Mouse (Mus musculus) hindbrain, embryonic 16.5 days (tissue): ENCODE measurements around the gene Zbtb17. TPM values are rescaled to one million over a fixed set of nuclear protein-coding genes. Genes with fewer than 3 reads are reported as not detected.

ENCODE experiments used
- ATAC-seq: fragments of 200-750 bp; cut with Nextera tagmentation; 2 replicates; pipeline ENCODE4 v1.8.0; 2017; ENCODE audit warnings: moderate TSS enrichment, moderate library complexity
- H3K27ac ChIP-seq: fragments of 300-500 bp; sonication (generic); 2 replicates; pipeline ENCODE4 v1.5.1; 2014; ENCODE audit warnings: low read depth, mild to moderate bottlenecking, control low read depth, low read length, moderate library complexity
- H3K27me3 ChIP-seq: fragments of 300-500 bp; sonication (generic); replicated peaks from 2 replicates; pipeline ENCODE4 v1.6.1; 2014; ENCODE audit warnings: low read length; ENCODE audit not compliant: control insufficient read depth, insufficient read depth
- H3K36me3 ChIP-seq: fragments of 300-500 bp; sonication (generic); 2 replicates; pipeline ENCODE4 v1.6.1; 2014; ENCODE audit warnings: mild to moderate bottlenecking, low read length, moderate library complexity, mixed read lengths; ENCODE audit not compliant: control insufficient read depth, insufficient read depth
- H3K4me1 ChIP-seq: fragments of 300-500 bp; sonication (generic); 2 replicates; pipeline ENCODE4 v1.6.1; 2014; ENCODE audit warnings: low read depth, low read length; ENCODE audit not compliant: control insufficient read depth, insufficient read depth
- H3K4me2 ChIP-seq: fragments of 300-500 bp; sonication (generic); 2 replicates; pipeline ENCODE4 v1.6.1; 2014; ENCODE audit warnings: mild to moderate bottlenecking, low read length, control low read depth, moderate library complexity
- H3K4me3 ChIP-seq: fragments of 300-500 bp; sonication (generic); 2 replicates; pipeline ENCODE4 v1.5.1; 2014; ENCODE audit warnings: mild to moderate bottlenecking, low read length, control low read depth, moderate library complexity
- H3K9ac ChIP-seq: fragments of 300-500 bp; sonication (generic); 2 replicates; pipeline ENCODE4 v1.6.1; 2014; ENCODE audit warnings: low read depth, mild to moderate bottlenecking, control low read depth, low read length, moderate library complexity
- H3K9me3 ChIP-seq: fragments of 300-500 bp; sonication (generic); 2 replicates; pipeline ENCODE4 v1.6.1; 2014; ENCODE audit warnings: mild to moderate bottlenecking, low read length, moderate library complexity; ENCODE audit not compliant: control insufficient read depth
- WGBS: fragments of 180-500 bp; shearing (Covaris S2); extraction: QIAGEN DNeasy Blood & Tissue Kit; methylation state at CpG from one replicate; pipeline ENCODE4 v1.1.7; 2014; 5-methylcytosine and 5-hydroxymethylcytosine counted together
- polyA plus RNA-seq: library from polyadenylated mRNA; unstranded; fragments of >200 nt; fragmentation: Nextera tagmentation; extraction: Ambion mirVana; gene quantifications from 2 replicates; pipeline ENCODE4 v1.2.1, GENCODE M21; 2015

The Zbtb17 gene
- polyA plus RNA-seq, 1 experiment from 2014 or later, result 39.5 TPM

DNA sequence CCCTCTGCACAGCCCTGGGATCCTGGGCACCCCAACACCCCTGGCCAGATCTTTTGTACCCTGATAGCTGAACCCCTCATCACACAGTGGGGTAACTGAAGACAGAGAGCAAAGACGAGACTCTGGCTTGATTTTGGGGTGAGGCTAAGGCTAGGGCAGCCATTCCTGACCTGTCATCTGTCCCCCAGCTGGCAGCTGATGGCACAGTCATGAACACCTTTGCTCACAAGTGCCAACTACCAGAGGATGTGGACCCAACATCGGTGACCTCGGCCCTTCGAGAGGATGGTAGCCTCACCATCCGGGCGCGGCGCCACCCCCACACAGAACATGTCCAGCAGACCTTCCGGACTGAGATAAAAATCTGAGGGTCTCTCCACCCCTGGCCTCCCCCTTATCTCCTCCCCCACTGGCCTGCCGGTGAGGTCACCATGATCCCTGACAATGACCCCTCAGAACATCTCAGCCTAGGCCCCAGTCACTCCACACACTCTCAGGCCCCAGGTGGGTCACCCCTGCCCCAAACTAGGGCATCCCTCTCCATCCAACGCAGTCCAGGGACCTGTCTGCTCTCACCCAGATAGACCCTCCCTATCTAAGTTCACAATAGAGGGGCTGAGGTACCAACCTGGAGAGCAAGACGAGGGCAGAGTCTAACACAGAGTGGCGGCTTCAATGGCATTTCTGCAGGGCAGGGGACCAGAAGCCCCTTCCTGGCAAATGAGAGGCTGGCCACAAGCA is 20.6 kb upstream of the Zbtb17 start:
- 75% methylated on average over 6 of the region's 13 CpGs for WGBS
- Histone ChIP-seq H3K9me3 (no peaks in the 10 kb centered on the region), H3K4me2 (no peak overlapping the region), H3K27me3 (no peaks in the 10 kb centered on the region), H3K4me3 (no peak overlapping the region), H3K9ac (no peak overlapping the region), H3K4me1 (peaks cover 14% of the 10 kb centered on the region), H3K36me3 (no peaks in the 10 kb centered on the region), H3K27ac (no peak overlapping the region)
- ATAC-seq, result no peak

DNA sequence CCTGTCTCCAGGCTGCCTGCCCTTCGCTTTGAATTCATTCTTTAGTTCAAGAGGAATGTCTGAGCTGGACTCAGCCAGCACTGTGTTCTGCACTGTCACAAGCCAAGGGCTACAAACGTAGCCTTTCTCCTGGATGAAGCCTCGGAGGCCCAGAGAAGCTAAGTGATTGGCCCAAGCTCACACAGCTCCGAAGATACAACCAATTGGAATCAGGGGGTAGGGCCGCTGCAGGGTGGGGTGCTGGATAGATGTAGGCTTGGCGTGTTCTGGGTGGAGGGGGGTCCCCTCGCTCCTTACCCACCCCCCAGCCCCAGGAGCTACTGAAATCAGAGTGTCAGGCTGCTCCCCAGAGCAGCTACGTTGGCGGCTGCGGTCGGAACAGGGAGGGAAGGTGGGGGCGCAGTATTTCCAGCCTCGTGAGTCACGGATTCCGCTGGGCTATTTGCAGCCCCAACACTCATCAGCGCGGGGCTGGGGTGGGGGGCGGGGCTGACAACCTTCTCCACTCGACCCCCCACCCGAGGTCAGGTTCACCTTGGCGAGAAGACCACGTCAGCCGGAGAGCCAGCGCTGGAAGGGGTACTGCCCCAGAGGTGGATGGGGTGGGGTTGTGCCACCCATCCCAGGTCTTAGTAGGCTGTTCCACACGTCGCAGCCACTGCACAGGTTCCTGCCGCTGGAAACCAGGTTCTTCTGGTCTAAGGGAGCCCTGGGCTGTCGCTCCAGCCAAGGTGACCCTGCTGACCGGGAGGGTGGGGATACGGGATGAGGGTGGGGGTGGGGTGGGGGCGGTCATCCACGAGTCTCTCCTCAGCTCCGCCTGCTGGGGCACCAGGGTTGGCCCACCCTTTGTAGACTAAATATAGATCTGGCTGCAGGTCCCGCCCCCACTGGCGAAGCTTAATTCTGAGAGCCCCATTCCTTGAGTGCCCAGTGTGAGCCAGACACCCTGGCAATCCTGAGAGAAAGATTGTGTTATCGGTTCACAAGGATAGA is 18.7 kb upstream of the Zbtb17 start:
- H3K4me2 ChIP-seq, result peak overlapping the region; percentile 82
- H3K27ac ChIP-seq, result peak overlapping the region; percentile 76
- H3K4me3 ChIP-seq, result peak overlapping the region; percentile 54
- peak; percentile 96 for ATAC-seq
- no peaks in the 10 kb centered on the region for H3K36me3 ChIP-seq
- no peaks in the 10 kb centered on the region for H3K9me3 ChIP-seq
- H3K27me3 ChIP-seq, result no peaks in the 10 kb centered on the region
- WGBS, result 6% methylated on average over 33 of the region's 36 CpGs
- peak overlapping the region; percentile 73 for H3K9ac ChIP-seq
- peaks cover 14% of the 10 kb centered on the region for H3K4me1 ChIP-seq

DNA sequence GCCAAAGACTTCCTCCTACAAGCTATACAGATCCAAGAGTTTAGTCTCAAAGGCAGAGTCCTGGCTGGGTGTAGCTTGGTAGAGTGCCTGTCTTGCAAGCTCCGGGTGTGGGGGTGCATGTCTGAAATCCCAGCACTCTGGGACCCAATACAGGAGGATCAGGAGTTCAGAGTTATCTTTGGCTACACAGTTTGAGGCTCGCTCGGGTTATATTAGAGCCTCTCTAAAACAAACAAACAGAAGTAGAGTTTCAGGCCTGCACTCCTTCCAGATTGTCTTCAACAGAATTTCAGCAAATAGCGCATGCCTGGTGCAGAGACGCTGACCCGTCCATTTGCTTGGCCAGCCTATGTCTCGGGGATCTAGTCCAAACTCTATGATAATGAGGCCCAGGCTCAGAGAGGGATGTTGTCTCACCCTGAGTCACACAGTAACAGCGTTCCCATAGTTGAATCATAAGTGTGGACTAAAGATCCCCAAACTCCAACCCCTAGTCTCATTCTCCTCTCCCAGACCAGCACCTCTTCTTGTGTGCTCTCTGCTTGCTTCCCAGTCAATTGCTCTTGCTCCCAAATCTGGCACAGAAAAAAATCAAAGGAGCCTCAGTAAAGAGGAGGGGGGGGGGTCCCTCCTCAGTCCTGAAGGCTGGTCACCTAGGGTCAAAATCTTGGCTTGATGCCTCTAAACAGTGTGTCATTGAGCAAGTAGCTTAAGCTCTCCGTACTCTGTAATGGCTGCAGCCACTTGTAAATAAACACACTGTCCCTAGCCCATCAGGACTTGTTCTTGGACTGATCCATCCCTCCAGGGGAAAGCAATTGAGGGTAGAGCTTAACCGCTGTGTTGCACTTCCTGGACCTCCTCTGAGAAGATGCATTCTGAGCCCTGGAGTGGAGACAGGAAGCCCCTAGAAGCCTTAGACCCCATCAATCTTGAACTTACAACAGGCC is 17.4 kb upstream of the Zbtb17 start:
- H3K9me3 ChIP-seq, result no peaks in the 10 kb centered on the region
- peak overlapping the region; percentile 82 for H3K4me2 ChIP-seq
- H3K9ac ChIP-seq, result no peak overlapping the region
- 85% methylated on average over 10 of the region's 10 CpGs for WGBS
- no peaks in the 10 kb centered on the region for H3K36me3 ChIP-seq
- no peak overlapping the region for H3K4me3 ChIP-seq
- H3K27me3 ChIP-seq, result no peaks in the 10 kb centered on the region
- no peak overlapping the region; the same call in 1 of the 2 replicates for H3K27ac ChIP-seq
- no peak for ATAC-seq
- H3K4me1 ChIP-seq, result peaks cover 14% of the 10 kb centered on the region

DNA sequence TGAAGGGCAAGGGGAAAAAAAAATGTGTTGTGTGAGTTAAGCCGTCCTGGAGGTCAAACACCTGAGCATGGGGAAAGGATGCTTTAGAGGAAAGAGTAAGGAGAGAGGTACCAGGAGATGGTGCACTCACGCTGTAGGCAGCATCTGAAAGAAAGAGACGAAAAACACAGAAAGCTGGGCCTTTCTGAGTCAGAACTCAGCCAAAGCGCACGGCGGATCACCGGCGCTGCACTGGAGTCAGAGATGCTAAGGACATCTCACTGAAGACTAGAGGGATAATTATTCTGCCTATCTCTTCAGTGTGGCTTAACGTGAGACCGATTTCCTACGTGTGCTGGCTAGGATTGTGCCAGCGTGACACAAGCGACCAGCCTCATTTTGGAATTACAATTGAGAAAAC is 16.5 kb upstream of the Zbtb17 start:
- no peaks in the 10 kb centered on the region for H3K27me3 ChIP-seq
- H3K4me3 ChIP-seq, result no peak overlapping the region
- no peaks in the 10 kb centered on the region for H3K36me3 ChIP-seq
- H3K9me3 ChIP-seq, result no peaks in the 10 kb centered on the region
- peaks cover 16% of the 10 kb centered on the region for H3K4me1 ChIP-seq
- ATAC-seq, result no peak
- H3K9ac ChIP-seq, result no peak overlapping the region
- WGBS, result 86% methylated on average over 13 of the region's 13 CpGs
- no peak overlapping the region for H3K4me2 ChIP-seq
- H3K27ac ChIP-seq, result no peak overlapping the region

DNA sequence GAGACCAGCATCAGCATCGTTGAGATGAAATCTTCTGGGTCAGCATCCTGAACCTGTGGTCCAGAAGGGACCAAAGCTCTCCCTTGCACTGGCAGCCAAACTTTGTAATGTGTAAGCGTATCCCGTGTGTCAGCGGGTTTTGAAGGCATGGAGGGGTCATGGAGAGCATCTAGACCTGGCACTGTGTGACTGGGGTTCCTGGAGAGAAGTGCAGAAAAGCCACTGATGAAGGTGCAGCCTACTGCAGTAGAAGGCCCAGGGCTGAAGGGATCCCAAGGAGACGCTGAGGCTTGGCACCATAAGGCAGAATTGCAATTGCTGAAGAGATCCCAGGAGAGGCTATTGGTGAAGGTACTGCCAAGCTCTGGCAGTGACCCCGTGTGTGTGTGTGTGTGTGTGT is 15.1 kb upstream of the Zbtb17 start:
- no peaks in the 10 kb centered on the region for H3K36me3 ChIP-seq
- no peak for ATAC-seq
- no peaks in the 10 kb centered on the region for H3K9me3 ChIP-seq
- no peak overlapping the region for H3K4me3 ChIP-seq
- no peak overlapping the region for H3K4me2 ChIP-seq
- WGBS, result 74% methylated on average over 6 of the region's 6 CpGs
- H3K4me1 ChIP-seq, result peaks cover 17% of the 10 kb centered on the region
- H3K27ac ChIP-seq, result no peak overlapping the region
- H3K27me3 ChIP-seq, result no peaks in the 10 kb centered on the region
- no peak overlapping the region for H3K9ac ChIP-seq

DNA sequence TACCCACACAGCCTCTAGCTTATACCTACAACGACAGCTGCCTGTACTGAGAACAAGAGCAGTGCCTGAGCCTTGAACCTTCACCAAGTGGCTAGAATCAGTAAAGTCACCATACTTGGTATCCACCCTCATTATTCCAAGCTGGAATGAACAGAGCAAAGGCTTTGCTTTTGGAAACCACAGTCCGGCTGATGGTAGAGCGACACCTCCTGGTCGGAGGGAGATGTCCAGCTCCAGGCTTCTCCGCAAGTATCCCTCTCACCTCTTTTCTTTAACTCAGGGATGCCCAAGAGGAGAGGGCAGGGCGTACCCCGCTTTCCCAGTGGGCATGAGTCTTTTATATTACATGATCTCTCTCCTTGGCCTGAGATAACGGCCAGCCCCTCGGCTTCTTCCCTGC is 14.6 kb upstream of the Zbtb17 start:
- Histone ChIP-seq H3K4me1 (peaks cover 17% of the 10 kb centered on the region), H3K27ac (no peak overlapping the region), H3K9me3 (no peaks in the 10 kb centered on the region), H3K4me2 (no peak overlapping the region), H3K4me3 (no peak overlapping the region), H3K36me3 (no peaks in the 10 kb centered on the region), H3K9ac (no peak overlapping the region), H3K27me3 (no peaks in the 10 kb centered on the region)
- 51% methylated on average over 9 of the region's 9 CpGs for WGBS
- ATAC-seq, result no peak

DNA sequence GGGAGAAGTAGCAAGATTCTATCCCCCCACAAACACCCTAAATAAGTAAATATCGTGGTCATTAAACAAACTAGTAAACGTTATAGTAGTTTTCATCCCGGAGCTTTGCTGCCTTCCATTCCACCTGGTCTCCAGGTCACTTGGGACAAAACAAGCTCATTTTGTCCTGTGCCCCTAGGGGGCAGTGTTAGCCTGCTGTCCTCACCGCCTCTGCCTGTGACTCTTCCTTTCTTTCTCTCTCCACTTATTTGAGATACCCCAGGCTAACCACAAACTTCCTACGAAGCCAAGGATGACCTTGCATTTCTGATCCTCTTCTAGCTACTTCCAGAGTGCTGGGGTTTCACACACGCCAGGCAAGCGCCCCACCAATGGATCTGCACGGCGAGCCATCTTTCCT is 13.5 kb upstream of the Zbtb17 start:
- no peak for ATAC-seq
- H3K9me3 ChIP-seq, result no peaks in the 10 kb centered on the region
- peaks cover 8% of the 10 kb centered on the region for H3K4me1 ChIP-seq
- 44% methylated on average over 9 of the region's 9 CpGs for WGBS
- H3K27ac ChIP-seq, result no peak overlapping the region
- no peak overlapping the region for H3K4me2 ChIP-seq
- no peaks in the 10 kb centered on the region for H3K36me3 ChIP-seq
- no peaks in the 10 kb centered on the region for H3K27me3 ChIP-seq
- H3K9ac ChIP-seq, result no peak overlapping the region
- no peak overlapping the region for H3K4me3 ChIP-seq

DNA sequence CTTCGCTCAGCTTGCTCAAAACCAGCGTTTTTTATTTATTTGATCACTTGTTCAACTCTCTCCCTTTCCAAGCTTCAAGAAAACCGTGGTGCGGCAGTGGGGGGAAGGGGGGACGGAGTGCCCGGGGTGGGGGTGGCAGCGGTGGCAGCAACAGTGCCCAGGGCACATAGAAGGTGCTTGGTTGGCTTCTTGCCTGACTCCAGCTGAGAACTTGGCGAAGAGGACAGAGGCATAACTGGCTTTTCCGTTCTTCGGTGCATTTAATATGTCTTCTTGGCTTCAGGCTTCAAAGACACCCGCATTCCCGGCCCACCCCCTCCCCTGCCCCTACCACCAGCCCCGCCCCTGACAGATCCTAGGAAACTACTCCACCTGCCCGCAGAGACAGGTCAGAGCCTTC is 11.8 kb upstream of the Zbtb17 start:
- no peaks in the 10 kb centered on the region for H3K36me3 ChIP-seq
- no peak overlapping the region for H3K4me3 ChIP-seq
- WGBS, result 57% methylated on average over 14 of the region's 14 CpGs
- H3K9ac ChIP-seq, result no peak overlapping the region
- H3K9me3 ChIP-seq, result no peaks in the 10 kb centered on the region
- no peak overlapping the region for H3K4me2 ChIP-seq
- no peak for ATAC-seq
- peaks cover 2% of the 10 kb centered on the region; the same call in 1 of the 2 replicates for H3K4me1 ChIP-seq
- H3K27me3 ChIP-seq, result no peaks in the 10 kb centered on the region
- no peak overlapping the region for H3K27ac ChIP-seq
